Mouse (Mus musculus) bone marrow macrophage, adult 2 months (primary cell): Measurements from ENCODE around the gene Fabp2. TPM values are rescaled to one million over a fixed set of nuclear protein-coding genes. Genes with fewer than 3 reads are reported as not detected.

ENCODE experiments used
- H3K27ac ChIP-seq: 2 replicates; pipeline ENCODE4 v1.5.1; 2012; ENCODE audit warnings: low read depth, low read length; ENCODE audit not compliant: insufficient read depth
- H3K4me1 ChIP-seq: 2 replicates; pipeline ENCODE4 v1.6.1; 2012; ENCODE audit warnings: low read length; ENCODE audit not compliant: control insufficient read depth, insufficient read depth
- H3K4me3 ChIP-seq: 2 replicates; pipeline ENCODE4 v1.5.1; 2012; ENCODE audit warnings: mild to moderate bottlenecking, low read length, moderate library complexity; ENCODE audit not compliant: insufficient read depth
- CTCF ChIP-seq: IDR thresholded peaks from 2 replicates; pipeline ENCODE4 v1.5.1; 2012; ENCODE audit warnings: low read depth, mild to moderate bottlenecking, low read length, moderate library complexity
- POLR2A ChIP-seq: IDR thresholded peaks from 2 replicates; pipeline ENCODE4 v1.6.1; 2012; ENCODE audit warnings: mild to moderate bottlenecking, low read depth, low read length, borderline replicate concordance
- polyA plus RNA-seq: library from polyadenylated mRNA; stranded (reverse); fragments of >200 nt; gene quantifications from 2 replicates; pipeline ENCODE4 v1.2.4, GENCODE M21; 2012; ENCODE audit not compliant: missing spikeins, insufficient read depth, insufficient read length

The Fabp2 gene
- polyA plus RNA-seq, 1 experiment = not detected

GRCm38 (mm10) chr3:122878705-122879315 lies 16.1 kb upstream of the Fabp2 start:
- TF ChIP-seq CTCF = no peak
- TF ChIP-seq POLR2A = no peak
- H3K27ac ChIP-seq = no peak overlapping the region
- H3K4me3 ChIP-seq = no peak overlapping the region
- H3K4me1 ChIP-seq = no peaks in the 10 kb centered on the region

DNA sequence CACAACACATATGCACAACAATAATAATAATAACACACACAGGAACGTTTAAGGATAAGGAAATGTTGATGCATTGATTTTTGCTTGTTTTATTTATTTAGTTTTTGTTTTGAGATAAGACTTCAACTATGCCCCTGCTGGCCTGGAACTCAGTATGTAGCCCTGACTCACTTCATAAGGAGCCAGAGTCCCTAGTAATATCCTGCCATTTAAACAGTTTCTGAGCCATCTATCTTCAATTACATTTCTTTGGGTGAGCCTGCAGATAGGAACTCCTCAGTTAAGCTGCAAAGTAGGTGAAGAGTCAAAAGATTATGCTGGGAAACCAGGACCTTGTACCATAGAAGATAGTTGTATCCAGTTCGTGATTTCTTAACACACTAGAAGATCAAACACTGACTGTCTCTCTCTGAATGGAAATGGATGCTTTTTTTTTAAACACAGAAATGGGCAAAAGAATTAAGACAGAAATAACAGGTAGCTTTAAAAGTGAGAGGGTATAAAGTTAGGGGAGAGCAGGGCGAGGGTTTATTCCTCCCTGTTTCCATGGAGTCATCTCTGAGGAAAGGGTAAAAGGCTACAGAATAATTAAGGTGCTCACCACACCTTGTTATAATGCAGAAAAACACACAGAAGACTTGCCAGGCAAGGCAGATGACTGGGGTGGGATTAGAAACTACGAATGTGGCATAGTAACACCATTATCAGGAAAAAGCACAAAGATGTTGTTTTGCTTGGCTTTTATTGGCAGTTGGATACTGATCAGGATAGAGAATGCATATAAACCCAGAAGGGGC lies 7.2 kb upstream of the Fabp2 start:
- H3K4me1 ChIP-seq = peaks cover 5% of the 10 kb centered on the region
- no peak overlapping the region for H3K27ac ChIP-seq
- TF ChIP-seq POLR2A = no peak
- no peak for TF ChIP-seq CTCF
- no peak overlapping the region for H3K4me3 ChIP-seq

DNA sequence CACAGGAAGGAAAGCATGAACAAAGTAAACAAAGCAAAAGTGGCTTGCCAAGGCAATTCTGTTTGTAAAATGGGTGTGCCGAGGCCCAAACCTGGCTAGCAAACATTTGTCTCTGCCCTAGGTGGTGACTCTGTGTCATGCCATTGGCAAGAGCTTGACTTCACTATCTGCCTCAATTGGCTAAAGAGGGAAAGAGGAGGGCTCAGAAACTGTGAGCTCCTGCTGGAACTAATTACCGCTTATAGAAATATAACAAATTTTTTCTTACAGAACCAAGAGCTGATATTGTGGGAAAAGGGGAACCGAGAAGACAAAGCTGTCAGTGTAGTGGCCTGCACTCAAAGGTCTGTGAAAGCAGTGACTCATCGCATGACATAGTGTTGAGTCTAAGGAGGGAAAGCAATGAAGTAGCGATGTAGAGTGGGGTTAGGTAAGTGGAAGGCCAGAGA lies 6.5 kb upstream of the Fabp2 start:
- no peak for TF ChIP-seq POLR2A
- no peak for TF ChIP-seq CTCF
- Histone ChIP-seq H3K4me1 (peaks cover 5% of the 10 kb centered on the region), H3K4me3 (no peak overlapping the region), H3K27ac (no peak overlapping the region)

DNA sequence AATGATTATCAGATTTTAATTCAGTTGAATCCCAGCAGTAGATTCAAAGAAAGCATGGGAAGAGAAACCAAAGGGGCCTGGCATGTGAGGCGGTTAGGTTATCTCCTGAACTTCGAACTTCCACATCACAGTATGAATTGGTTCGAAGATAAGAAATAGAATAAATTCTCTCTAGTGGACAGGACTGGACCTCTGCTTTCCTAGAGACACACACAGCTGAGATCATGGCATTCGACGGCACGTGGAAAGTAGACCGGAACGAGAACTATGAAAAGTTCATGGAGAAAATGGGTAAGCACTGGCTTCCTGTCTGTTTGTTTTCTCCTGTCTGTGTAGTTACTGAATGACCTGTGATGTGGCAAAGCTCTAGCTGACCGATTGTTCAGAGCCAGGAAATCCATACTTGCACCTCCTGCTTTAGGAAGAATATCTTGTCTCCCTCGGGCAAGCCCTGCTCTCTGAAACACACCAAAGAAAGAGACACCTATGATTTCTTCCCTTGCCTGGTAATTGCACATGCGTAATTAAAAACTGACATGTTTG lies 388 bp downstream of the Fabp2 start:
- no peak for TF ChIP-seq POLR2A
- TF ChIP-seq CTCF = no peak
- Histone ChIP-seq H3K27ac (no peak overlapping the region), H3K4me1 (no peaks in the 10 kb centered on the region), H3K4me3 (no peak overlapping the region)

GRCm38 (mm10) chr3:122898254-122898653 lies 3.4 kb downstream of the Fabp2 start:
- TF ChIP-seq CTCF = no peak
- TF ChIP-seq POLR2A = no peak
- Histone ChIP-seq H3K4me3 (no peak overlapping the region), H3K27ac (no peak overlapping the region), H3K4me1 (no peaks in the 10 kb centered on the region)

GRCm38 (mm10) chr3:122903746-122904433 lies 9.0 kb downstream of the Fabp2 start:
- Histone ChIP-seq H3K4me3 (no peak overlapping the region), H3K27ac (no peak overlapping the region), H3K4me1 (no peaks in the 10 kb centered on the region)
- TF ChIP-seq POLR2A (no peak), CTCF (peak; percentile 58; the same call in 1 of the 2 replicates)

- TF ChIP-seq CTCF (no peak), POLR2A (no peak)
- Histone ChIP-seq H3K4me3 (no peak overlapping the region), H3K4me1 (no peaks in the 10 kb centered on the region), H3K27ac (no peak overlapping the region)
Measured at GRCm38 (mm10) chr3:122907841-122908240, 13.0 kb downstream of the Fabp2 start.

DNA sequence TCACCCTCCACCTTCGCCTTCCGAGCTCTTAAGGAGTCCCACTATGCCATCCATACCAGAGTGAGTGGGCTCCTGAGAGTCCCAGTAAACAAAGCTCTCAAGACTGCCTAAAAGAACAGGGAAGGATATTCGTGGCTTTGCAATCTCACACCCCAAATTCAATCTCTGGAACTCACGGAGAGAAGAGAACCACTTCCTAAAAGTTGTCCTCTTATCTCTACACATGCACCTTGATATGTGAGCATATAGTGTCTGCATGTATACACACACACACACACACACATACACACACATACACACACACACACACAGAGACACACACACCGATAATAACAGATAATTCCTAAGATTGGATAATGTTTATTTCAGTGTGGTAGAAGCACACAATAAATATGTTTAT lies 20.6 kb downstream of the Fabp2 start:
- H3K4me3 ChIP-seq = no peak overlapping the region
- no peak for TF ChIP-seq POLR2A
- no peak for TF ChIP-seq CTCF
- 0 out of 2 replicates have a peak, but pooled peaks cover 3% of the 10 kb centered on the region for H3K4me1 ChIP-seq
- H3K27ac ChIP-seq = no peak overlapping the region

GRCm38 (mm10) chr3:122916191-122916680 lies 21.4 kb downstream of the Fabp2 start:
- Histone ChIP-seq H3K4me1 (0 out of 2 replicates have a peak, but pooled peaks cover 3% of the 10 kb centered on the region), H3K4me3 (no peak overlapping the region), H3K27ac (no peak overlapping the region)
- TF ChIP-seq CTCF = no peak
- TF ChIP-seq POLR2A = no peak

GRCm38 (mm10) chr3:122918672-122919071 lies 23.8 kb downstream of the Fabp2 start:
- Histone ChIP-seq H3K27ac (no peak overlapping the region), H3K4me3 (no peak overlapping the region), H3K4me1 (0 out of 2 replicates have a peak, but pooled peaks cover 3% of the 10 kb centered on the region)
- no peak for TF ChIP-seq POLR2A
